Mouse (Mus musculus) adrenal gland, adult (tissue): ENCODE results near the gene Olfml2a.

Source experiments
- DNase-seq, 2 experiments: peaks; one replicate each; pipeline ENCODE4 v3.0.0; 2022 to 2023; ENCODE audit warnings: low spot score in 1 of 2; ENCODE audit not compliant: inconsistent age in 2 of 2

Olfml2a gene

DNA sequence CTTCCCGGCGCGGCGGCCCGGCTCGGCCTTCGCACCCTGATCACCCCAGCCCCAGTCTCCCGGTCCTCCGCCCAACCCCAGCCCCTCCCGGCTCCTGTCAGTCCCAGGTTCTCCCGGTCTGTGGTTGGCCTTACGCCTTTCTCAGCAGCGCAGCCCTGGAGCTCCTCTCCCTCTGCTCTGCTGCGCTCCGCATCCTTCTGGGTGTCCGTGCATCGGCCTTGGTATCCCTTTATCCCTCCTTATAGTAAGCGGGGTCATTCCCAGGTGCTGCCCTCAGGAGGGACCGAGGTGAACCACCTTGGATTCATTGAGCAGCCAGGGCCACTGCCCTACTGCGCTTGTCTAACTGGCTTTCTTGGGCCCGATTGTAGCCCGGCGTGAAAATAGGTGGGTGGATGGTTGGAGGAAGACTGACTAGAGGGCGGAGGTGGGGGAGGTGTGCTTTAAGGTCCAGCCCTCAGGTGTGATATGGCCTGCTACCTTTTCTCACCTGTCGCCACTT lies 76.6 kb downstream of the Olfml2a start:
- DNase-seq: no peak

DNA sequence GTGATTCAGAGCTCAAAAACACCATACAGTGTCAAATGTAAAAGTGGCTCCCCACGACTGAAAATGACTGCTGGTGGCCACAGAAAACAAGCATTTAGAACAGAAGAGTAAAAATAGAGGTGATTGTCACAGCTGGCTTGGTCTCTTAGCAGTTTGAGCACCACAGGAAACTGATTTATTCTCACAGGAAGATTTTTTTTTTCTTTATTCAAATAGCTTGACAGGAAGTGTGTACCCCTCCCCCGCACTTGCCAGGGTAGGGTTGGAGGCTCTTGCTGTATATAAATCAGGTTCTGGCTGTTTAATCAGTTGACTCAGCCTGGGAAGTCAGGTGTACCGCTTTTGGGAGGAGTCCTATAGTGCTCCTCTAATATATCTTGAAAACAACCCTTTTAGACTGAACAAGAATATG lies 77.2 kb downstream of the Olfml2a start:
- DNase-seq: peak; percentile 46 to 64

- DNase-seq: peak in 1 of 2 experiments; percentile 32
Observed at GRCm38 (mm10) chr2:39010144-39010543, 78.4 kb downstream of the Olfml2a start.

DNA sequence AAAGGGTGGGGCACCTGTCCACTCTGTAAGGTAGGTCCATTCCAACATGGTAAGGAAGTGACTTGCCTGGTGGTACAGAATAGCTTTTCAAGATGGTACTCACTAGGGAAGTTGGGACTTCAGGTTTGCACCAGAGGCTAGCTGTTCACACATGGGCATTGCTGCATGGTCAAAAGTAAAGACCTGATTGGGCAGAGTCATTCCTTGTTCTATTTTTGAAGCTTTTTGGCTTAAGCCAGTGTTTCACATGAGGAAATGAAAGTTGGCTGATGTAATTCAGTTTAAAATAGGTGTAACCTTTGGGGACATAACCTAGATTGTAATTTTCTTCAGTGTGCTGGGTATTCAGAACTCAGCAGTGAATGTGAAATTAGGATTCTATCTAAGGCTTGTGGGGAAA lies 79.5 kb downstream of the Olfml2a start:
- peak in 1 of 2 experiments; percentile 57 for DNase-seq

- no peak for DNase-seq
Observed at GRCm38 (mm10) chr2:39011971-39012370, 80.2 kb downstream of the Olfml2a start.

DNA sequence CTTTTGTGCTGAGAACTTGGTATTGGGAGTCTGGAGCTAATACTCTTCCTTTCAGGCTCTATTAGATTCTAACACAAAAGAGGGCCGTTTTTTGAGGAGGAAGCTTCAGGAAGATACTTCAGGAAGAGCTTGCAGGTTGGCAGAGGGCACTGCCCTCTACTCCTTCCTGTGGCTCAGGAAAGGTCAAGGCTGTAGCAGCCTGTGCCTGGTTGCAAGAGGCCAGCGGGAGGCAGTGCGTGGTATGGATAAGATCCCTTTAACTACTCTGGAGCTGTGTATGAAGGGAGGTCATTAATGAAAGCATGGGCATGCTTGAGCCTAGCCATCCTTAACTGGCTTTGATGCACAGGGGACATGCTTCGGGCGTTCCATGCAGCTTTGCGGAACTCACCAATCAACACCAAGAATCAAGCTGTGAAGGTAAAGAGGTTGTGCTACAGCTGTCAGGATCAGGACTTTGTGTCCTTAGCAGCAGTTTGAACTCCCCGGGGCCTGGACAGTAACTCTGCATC lies 81.0 kb downstream of the Olfml2a start:
- DNase-seq: peak; percentile 47 to 66
